Mouse (Mus musculus): ENCODE measurements around the gene Fam196b. TPM values are rescaled to one million over a fixed set of nuclear protein-coding genes. Genes with fewer than 3 reads are reported as not detected.

The Fam196b gene
- polyA plus RNA-seq, 1 experiment: not detected

DNA sequence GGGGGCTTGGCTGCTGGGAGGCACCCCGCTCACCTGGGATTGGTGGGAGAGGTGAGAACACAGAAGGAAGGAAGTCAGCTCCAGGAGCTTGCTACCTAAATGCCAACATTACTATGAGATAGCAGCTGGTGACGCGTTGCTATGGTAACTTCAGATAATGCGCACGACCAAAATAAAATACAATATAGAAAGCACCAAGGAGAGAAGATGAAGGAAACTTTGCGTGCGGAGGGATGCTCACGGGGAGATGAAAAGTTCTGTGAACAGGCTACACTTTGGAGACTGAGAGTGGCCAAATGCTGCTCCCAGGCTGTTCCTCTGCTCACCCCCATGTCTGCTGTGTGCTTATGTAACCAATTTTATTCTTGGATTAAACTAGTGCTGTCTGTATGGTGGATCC lies 2.4 kb downstream of the Fam196b start:
- H3K4me1 ChIP-seq (ENCODE audit: control insufficient read depth): peaks cover 10% of the 10 kb centered on the region
- no peaks in the 10 kb centered on the region for H3K27me3 ChIP-seq (ENCODE audit: control insufficient read depth)
- TF ChIP-seq GATA1 (IDR thresholded peaks at IDR 0.05; ENCODE audit: low read length) (no peak), TAL1 (IDR thresholded peaks at IDR 0.05; ENCODE audit: low read length) (no peak)
- H3K9me3 ChIP-seq (ENCODE audit: control insufficient read depth, low read length): no peaks in the 10 kb centered on the region
- no peak overlapping the region for H3K4me3 ChIP-seq (replicated peaks)
- H3K36me3 ChIP-seq (ENCODE audit: control insufficient read depth): no peaks in the 10 kb centered on the region

DNA sequence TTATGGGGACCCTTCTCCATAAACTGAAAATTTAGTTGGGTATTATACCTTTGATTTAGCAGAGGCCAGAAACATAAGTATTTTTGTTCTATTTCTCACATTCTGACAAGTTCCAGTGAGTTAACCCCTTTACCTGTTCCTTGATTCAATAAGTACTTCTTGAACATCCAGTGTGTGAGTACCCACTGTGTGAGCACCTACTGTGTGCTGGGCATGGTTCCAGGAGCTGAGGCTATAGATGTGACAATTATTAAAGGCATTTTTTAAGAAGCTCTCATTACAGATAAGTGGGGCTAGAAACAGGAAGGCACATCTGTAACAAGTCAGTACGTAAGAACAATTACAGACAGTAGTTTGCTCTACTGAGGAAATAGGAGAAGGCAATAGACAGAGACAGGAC lies 4.7 kb downstream of the Fam196b start:
- Histone ChIP-seq H3K27me3 (ENCODE audit: control insufficient read depth) (no peaks in the 10 kb centered on the region), H3K4me1 (ENCODE audit: control insufficient read depth) (no peaks in the 10 kb centered on the region), H3K36me3 (ENCODE audit: control insufficient read depth) (no peaks in the 10 kb centered on the region), H3K4me3 (replicated peaks) (no peak overlapping the region), H3K9me3 (ENCODE audit: control insufficient read depth, low read length) (no peaks in the 10 kb centered on the region)
- TF ChIP-seq GATA1 (IDR thresholded peaks at IDR 0.05; ENCODE audit: low read length) (no peak), TAL1 (IDR thresholded peaks at IDR 0.05; ENCODE audit: low read length) (no peak)

GRCm38 (mm10) chr11:34323664-34324063 lies 9.0 kb downstream of the Fam196b start:
- no peaks in the 10 kb centered on the region for H3K27me3 ChIP-seq (ENCODE audit: control insufficient read depth)
- no peak overlapping the region for H3K4me3 ChIP-seq (replicated peaks)
- no peaks in the 10 kb centered on the region for H3K9me3 ChIP-seq (ENCODE audit: control insufficient read depth, low read length)
- TF ChIP-seq TAL1 (IDR thresholded peaks at IDR 0.05; ENCODE audit: low read length) (no peak), GATA1 (IDR thresholded peaks at IDR 0.05; ENCODE audit: low read length) (no peak)
- H3K36me3 ChIP-seq (ENCODE audit: control insufficient read depth): no peaks in the 10 kb centered on the region
- H3K4me1 ChIP-seq (ENCODE audit: control insufficient read depth): no peaks in the 10 kb centered on the region

DNA sequence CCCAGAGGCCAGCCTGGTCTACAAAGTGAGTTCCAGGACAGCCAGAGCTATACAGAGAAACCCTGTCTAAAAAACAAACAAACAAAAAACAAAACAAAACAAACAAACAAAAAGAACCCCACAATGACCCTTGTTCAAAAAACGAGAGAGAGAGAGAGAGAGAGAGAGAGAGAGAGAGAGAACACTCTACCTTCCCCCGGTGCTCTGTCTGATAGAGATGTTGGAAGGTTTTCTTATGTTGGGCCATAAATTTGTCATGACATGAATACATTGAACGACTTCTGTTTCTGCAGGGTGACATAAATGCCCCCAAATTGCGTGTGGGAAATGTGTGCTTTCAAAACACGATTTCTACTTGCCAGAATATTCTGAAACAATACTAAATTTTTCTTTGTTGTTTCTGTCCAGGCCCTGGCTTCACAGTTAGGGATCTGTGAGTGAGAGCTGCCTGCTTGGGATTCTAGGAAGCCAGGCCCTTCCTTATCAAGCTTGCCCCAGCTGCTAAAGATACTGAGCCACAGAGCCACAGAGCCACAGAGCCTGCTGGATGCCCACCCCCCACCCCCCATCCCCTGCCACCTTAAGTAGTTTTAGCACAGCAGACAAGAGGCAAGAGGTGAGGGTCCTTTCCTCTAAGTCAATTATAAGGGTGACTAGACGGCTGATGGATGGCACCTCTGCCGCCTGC lies 17.9 kb downstream of the Fam196b start:
- H3K36me3 ChIP-seq (ENCODE audit: control insufficient read depth): no peaks in the 10 kb centered on the region
- H3K9me3 ChIP-seq (ENCODE audit: control insufficient read depth, low read length): no peaks in the 10 kb centered on the region
- TF ChIP-seq GATA1 (IDR thresholded peaks at IDR 0.05; ENCODE audit: low read length): no peak
- TF ChIP-seq TAL1 (IDR thresholded peaks at IDR 0.05; ENCODE audit: low read length): peak; percentile 32; the same call in 2 of the 3 replicates
- H3K27me3 ChIP-seq (ENCODE audit: control insufficient read depth): no peaks in the 10 kb centered on the region
- peaks cover 27% of the 10 kb centered on the region for H3K4me1 ChIP-seq (ENCODE audit: control insufficient read depth)
- no peak overlapping the region for H3K4me3 ChIP-seq (replicated peaks)

- Histone ChIP-seq H3K36me3 (ENCODE audit: control insufficient read depth) (no peaks in the 10 kb centered on the region), H3K4me3 (replicated peaks) (no peak overlapping the region)
- TF ChIP-seq TAL1 (IDR thresholded peaks at IDR 0.05; ENCODE audit: low read length) (no peak), GATA1 (IDR thresholded peaks at IDR 0.05; ENCODE audit: low read length) (no peak)
Measured at GRCm38 (mm10) chr11:34337907-34338306, 23.3 kb downstream of the Fam196b start.

DNA sequence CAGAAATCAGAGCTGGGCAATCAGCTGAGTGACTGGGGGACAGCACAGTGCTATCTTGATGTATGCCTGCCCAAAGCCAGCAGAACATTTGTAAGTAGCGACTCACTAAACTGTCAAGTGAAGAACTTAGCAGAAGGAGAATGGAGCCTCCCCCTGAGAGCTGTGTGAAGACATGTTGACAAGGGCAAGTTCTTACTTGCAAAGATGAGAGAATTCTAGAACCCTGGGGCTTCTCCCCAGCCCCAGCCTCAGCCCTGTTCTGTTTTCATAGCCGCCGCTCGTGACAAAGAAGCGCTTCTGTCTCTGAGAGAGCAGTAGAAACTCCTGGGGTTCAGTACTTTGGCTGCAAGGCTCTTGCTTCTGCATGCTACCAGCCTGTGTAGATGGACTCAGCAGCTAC lies 25.1 kb downstream of the Fam196b start:
- no peaks in the 10 kb centered on the region for H3K4me1 ChIP-seq (ENCODE audit: control insufficient read depth)
- TF ChIP-seq GATA1 (IDR thresholded peaks at IDR 0.05; ENCODE audit: low read length): no peak
- no peak for TF ChIP-seq TAL1 (IDR thresholded peaks at IDR 0.05; ENCODE audit: low read length)
- H3K9me3 ChIP-seq (ENCODE audit: control insufficient read depth, low read length): no peaks in the 10 kb centered on the region
- H3K36me3 ChIP-seq (ENCODE audit: control insufficient read depth): no peaks in the 10 kb centered on the region
- H3K4me3 ChIP-seq (replicated peaks): no peak overlapping the region
- no peaks in the 10 kb centered on the region for H3K27me3 ChIP-seq (ENCODE audit: control insufficient read depth)

More at GRCm38 (mm10) chr11:34337907-34338306, 23.3 kb downstream of the Fam196b start:
- H3K9me3 ChIP-seq (ENCODE audit: control insufficient read depth, low read length): no peaks in the 10 kb centered on the region
- no peaks in the 10 kb centered on the region for H3K27me3 ChIP-seq (ENCODE audit: control insufficient read depth)
- H3K4me1 ChIP-seq (ENCODE audit: control insufficient read depth): peaks cover 11% of the 10 kb centered on the region

GRCm38 (mm10) chr11:34343742-34344307 lies 29.2 kb downstream of the Fam196b start:
- Histone ChIP-seq H3K4me1 (ENCODE audit: control insufficient read depth) (no peaks in the 10 kb centered on the region), H3K9me3 (ENCODE audit: control insufficient read depth, low read length) (no peaks in the 10 kb centered on the region), H3K27me3 (ENCODE audit: control insufficient read depth) (no peaks in the 10 kb centered on the region), H3K4me3 (replicated peaks) (no peak overlapping the region), H3K36me3 (ENCODE audit: control insufficient read depth) (no peaks in the 10 kb centered on the region)
- TF ChIP-seq TAL1 (IDR thresholded peaks at IDR 0.05; ENCODE audit: low read length) (no peak), GATA1 (IDR thresholded peaks at IDR 0.05; ENCODE audit: low read length) (no peak)

GRCm38 (mm10) chr11:34344310-34344709 lies 29.7 kb downstream of the Fam196b start:
- no peaks in the 10 kb centered on the region for H3K36me3 ChIP-seq (ENCODE audit: control insufficient read depth)
- TF ChIP-seq TAL1 (IDR thresholded peaks at IDR 0.05; ENCODE audit: low read length) (no peak), GATA1 (IDR thresholded peaks at IDR 0.05; ENCODE audit: low read length) (no peak)
- H3K4me3 ChIP-seq (replicated peaks): no peak overlapping the region
- H3K9me3 ChIP-seq (ENCODE audit: control insufficient read depth, low read length): no peaks in the 10 kb centered on the region
- no peaks in the 10 kb centered on the region for H3K4me1 ChIP-seq (ENCODE audit: control insufficient read depth)
- no peaks in the 10 kb centered on the region for H3K27me3 ChIP-seq (ENCODE audit: control insufficient read depth)

DNA sequence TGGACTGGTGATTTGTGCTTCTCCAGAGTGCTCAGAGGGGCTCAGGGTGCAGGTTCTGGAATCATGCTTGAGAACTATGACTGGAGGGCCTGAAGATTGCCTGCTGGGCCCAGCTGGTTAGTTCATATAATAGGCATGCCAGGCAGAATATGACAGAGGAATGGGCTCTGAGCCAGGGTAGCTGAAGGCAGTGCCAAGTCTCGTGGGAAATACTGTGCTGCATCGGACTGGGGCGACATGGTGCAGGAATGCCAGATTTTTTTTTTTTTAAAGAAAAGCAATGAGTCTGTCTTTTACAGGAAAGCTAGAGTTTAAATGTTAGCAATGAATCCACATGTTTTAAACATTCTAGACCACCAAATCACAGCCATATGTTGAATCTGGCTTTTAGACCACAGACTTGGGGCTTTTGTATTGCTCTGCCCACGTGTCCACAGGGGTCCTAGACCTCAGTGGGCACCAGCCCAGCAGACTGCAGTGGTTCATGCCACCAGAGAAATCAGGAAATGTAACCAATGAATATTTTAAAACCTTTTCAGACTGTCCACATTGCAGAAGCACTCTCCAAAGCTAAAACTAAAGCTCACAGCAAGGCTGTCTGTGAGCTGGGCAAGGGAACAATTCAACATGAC lies 33.8 kb downstream of the Fam196b start:
- TF ChIP-seq TAL1 (IDR thresholded peaks at IDR 0.05; ENCODE audit: low read length) (no peak), GATA1 (IDR thresholded peaks at IDR 0.05; ENCODE audit: low read length) (no peak)
- Histone ChIP-seq H3K4me3 (replicated peaks) (no peak overlapping the region), H3K9me3 (ENCODE audit: control insufficient read depth, low read length) (no peaks in the 10 kb centered on the region), H3K27me3 (ENCODE audit: control insufficient read depth) (no peaks in the 10 kb centered on the region), H3K4me1 (ENCODE audit: control insufficient read depth) (no peaks in the 10 kb centered on the region), H3K36me3 (ENCODE audit: control insufficient read depth) (no peaks in the 10 kb centered on the region)
